Mouse (Mus musculus) left cerebral cortex, postnatal 14 days (tissue): Measurements from ENCODE around the gene 1500009C09Rik. TPM values are rescaled to one million over a fixed set of nuclear protein-coding genes. Genes with fewer than 3 reads are reported as not detected.
A peak's percentile ranks its signal among the peaks of the same experiment; 100 is the strongest.

ENCODE experiments used
- DNase-seq, 2 experiments: peaks; one replicate each; pipeline ENCODE4 v3.0.0; 2021 to 2022; ENCODE audit warnings: low spot score in 2 of 2, mixed read lengths in 1 of 2
- intact Hi-C: fragments of 180-260 bp; cut with DNase I; formaldehyde crosslinking; loops from one replicate; pipeline ENCODE4 v1.15.1; 2025
- long read RNA-seq, 2 experiments: library from polyadenylated mRNA; stranded (forward); transcript quantifications; one replicate each; pipeline ENCODE4 v2.0.0; 2021
- total RNA-seq, 2 experiments: library from RNA; stranded (reverse); gene quantifications; 2 replicates each; pipeline ENCODE4 v1.2.3; 2021

Gene 1500009C09Rik
- 100 to 1,000 TPM; 104 TPM for total RNA-seq
- long read RNA-seq, experiment 1, transcript 1500009C09Rik-202 (2 exons, 1,552 nt) = major isoform, 7 of 11 reads
- long read RNA-seq, experiment 1, partial matches to known transcripts = 4 of 11 reads
- long read RNA-seq, experiment 1, other reads (novel, unspliced or antisense) = 0 of 11 reads
- long read RNA-seq, experiment 2, transcript 1500009C09Rik-202 (2 exons, 1,552 nt) = major isoform, 7 of 11 reads
- long read RNA-seq, experiment 2, partial matches to known transcripts = 0 of 11 reads
- long read RNA-seq, experiment 2, other reads (novel, unspliced or antisense) = 4 of 11 reads

GRCm38 (mm10) chr15:82252097-82252496, at the start of gene 1500009C09Rik:
Gene 1500009C09Rik (plus strand): TSS chr15:82252397.
- no peak for DNase-seq
- intact Hi-C loops = no loop called here

GRCm38 (mm10) chr15:82203090-82203489, 49.1 kb upstream of the 1500009C09Rik start:
- DNase-seq = no peak
- intact Hi-C loops = no loop called here

GRCm38 (mm10) chr15:82203611-82204351, 48.4 kb upstream of the 1500009C09Rik start:
- intact Hi-C loops = no loop called here
- DNase-seq = no peak

GRCm38 (mm10) chr15:82204680-82205371, 47.4 kb upstream of the 1500009C09Rik start:
- intact Hi-C loops = no loop called here
- no peak for DNase-seq

GRCm38 (mm10) chr15:82206365-82207104, 45.7 kb upstream of the 1500009C09Rik start:
- DNase-seq = peak in 1 of 2 experiments; percentile 41

GRCm38 (mm10) chr15:82207105-82207459, 45.1 kb upstream of the 1500009C09Rik start:
- no peak for DNase-seq
- intact Hi-C loops = no loop called here

More at GRCm38 (mm10) chr15:82206365-82207104, 45.7 kb upstream of the 1500009C09Rik start:
- intact Hi-C loops = no loop called here

- intact Hi-C loops = no loop called here
- no peak for DNase-seq
Observed at GRCm38 (mm10) chr15:82207504-82208219, 44.5 kb upstream of the 1500009C09Rik start.

- intact Hi-C loops = no loop called here
- DNase-seq = no peak
Observed at GRCm38 (mm10) chr15:82208307-82208706, 43.9 kb upstream of the 1500009C09Rik start.

GRCm38 (mm10) chr15:82209295-82210050, 42.7 kb upstream of the 1500009C09Rik start:
- no peak for DNase-seq
- intact Hi-C loops = no loop called here

GRCm38 (mm10) chr15:82210801-82211200, 41.4 kb upstream of the 1500009C09Rik start:
- no peak for DNase-seq
- intact Hi-C loops = no loop called here

GRCm38 (mm10) chr15:82211281-82211680, 40.9 kb upstream of the 1500009C09Rik start:
- intact Hi-C loops = no loop called here
- no peak for DNase-seq

- DNase-seq = no peak
- intact Hi-C loops = no loop called here
Observed at GRCm38 (mm10) chr15:82211911-82212751, 40.1 kb upstream of the 1500009C09Rik start.

GRCm38 (mm10) chr15:82212752-82213063, 39.5 kb upstream of the 1500009C09Rik start, which contains the start of gene Shisa8:
Gene Shisa8 (minus strand): TSS chr15:82212815.
- intact Hi-C loops = no loop called here
- DNase-seq = no peak

GRCm38 (mm10) chr15:82213222-82213621, 39.0 kb upstream of the 1500009C09Rik start:
- DNase-seq = no peak
- intact Hi-C loops = no loop called here

GRCm38 (mm10) chr15:82215332-82216046, 36.7 kb upstream of the 1500009C09Rik start:
- intact Hi-C loops = no loop called here
- DNase-seq = no peak

- intact Hi-C loops = no loop called here
- no peak for DNase-seq
Observed at GRCm38 (mm10) chr15:82216142-82216827, 35.9 kb upstream of the 1500009C09Rik start.
